Mouse (Mus musculus) midbrain, embryonic 12.5 days (tissue): Measurements from ENCODE around the gene Lrg1. TPM values are rescaled to one million over a fixed set of nuclear protein-coding genes. Genes with fewer than 3 reads are reported as not detected.

ENCODE experiments used
- ATAC-seq: fragments of 200-750 bp; cut with Nextera tagmentation; 2 replicates; pipeline ENCODE4 v1.8.0; 2017; ENCODE audit warnings: low read depth, moderate TSS enrichment, moderate library complexity; ENCODE audit not compliant: low FRiP score
- H3K27ac ChIP-seq: fragments of 300-500 bp; sonication (generic); replicated peaks from 2 replicates; pipeline ENCODE4 v1.5.1; 2016; ENCODE audit warnings: mild to moderate bottlenecking
- H3K27me3 ChIP-seq: fragments of 300-500 bp; sonication (generic); 2 replicates; pipeline ENCODE4 v1.6.1; 2016; ENCODE audit warnings: mild to moderate bottlenecking
- H3K36me3 ChIP-seq: fragments of 300-500 bp; sonication (generic); 2 replicates; pipeline ENCODE4 v1.6.1; 2016
- H3K4me1 ChIP-seq: fragments of 300-500 bp; sonication (generic); 2 replicates; pipeline ENCODE4 v1.6.1; 2016
- H3K4me2 ChIP-seq: fragments of 300-500 bp; sonication (generic); replicated peaks from 2 replicates; pipeline ENCODE4 v1.6.1; 2016; ENCODE audit warnings: mild to moderate bottlenecking, moderate library complexity
- H3K4me3 ChIP-seq: fragments of 300-500 bp; sonication (generic); 2 replicates; pipeline ENCODE4 v1.5.1; 2016; ENCODE audit warnings: mild to moderate bottlenecking
- H3K9ac ChIP-seq: fragments of 300-500 bp; sonication (generic); replicated peaks from 2 replicates; pipeline ENCODE4 v1.6.1; 2016; ENCODE audit warnings: mild to moderate bottlenecking, moderate library complexity
- H3K9me3 ChIP-seq: fragments of 300-500 bp; sonication (generic); 2 replicates; pipeline ENCODE4 v1.6.1; 2016; ENCODE audit warnings: mild to moderate bottlenecking
- WGBS: fragments of 180-500 bp; shearing (Covaris S2); methylation state at CpG from one replicate; pipeline ENCODE4 v1.1.7; 2016; 5-methylcytosine and 5-hydroxymethylcytosine counted together
- polyA plus RNA-seq: library from polyadenylated mRNA; unstranded; fragments of >200 nt; fragmentation: Nextera tagmentation; extraction: Ambion mirVana; gene quantifications from 2 replicates; pipeline ENCODE4 v1.2.1, GENCODE M21; 2016

The Lrg1 gene
- polyA plus RNA-seq, 1 experiment from 2014 or later: 0.29 TPM

- Histone ChIP-seq H3K4me1 (peaks cover 23% of the 10 kb centered on the region), H3K4me2 (peak overlapping the region; percentile 43), H3K9ac (0 out of 2 replicates have a peak overlapping the region, but pooled peaks have one; percentile 21), H3K9me3 (no peaks in the 10 kb centered on the region), H3K4me3 (no peak overlapping the region), H3K36me3 (peaks cover 22% of the 10 kb centered on the region; the same call in 1 of the 2 replicates), H3K27ac (no peak overlapping the region), H3K27me3 (peaks cover 35% of the 10 kb centered on the region)
- peak; percentile 32; the same call in 1 of the 2 replicates for ATAC-seq
- 21% methylated on average over 20 of the region's 21 CpGs for WGBS
Measured at GRCm38 (mm10) chr17:56133457-56134363, 11.9 kb upstream of the Lrg1 start.

- no peak overlapping the region for H3K9ac ChIP-seq
- ATAC-seq: 0 out of 2 replicates have a peak, but pooled peaks have one; percentile 8
- H3K27me3 ChIP-seq: peaks cover 27% of the 10 kb centered on the region
- WGBS: 5% methylated on average over 14 of the region's 14 CpGs
- no peaks in the 10 kb centered on the region for H3K9me3 ChIP-seq
- peaks cover 30% of the 10 kb centered on the region for H3K36me3 ChIP-seq
- H3K27ac ChIP-seq: no peak overlapping the region
- no peak overlapping the region for H3K4me3 ChIP-seq
- H3K4me2 ChIP-seq: no peak overlapping the region
- H3K4me1 ChIP-seq: peaks cover 12% of the 10 kb centered on the region
Measured at GRCm38 (mm10) chr17:56132661-56133060, 10.9 kb upstream of the Lrg1 start.

DNA sequence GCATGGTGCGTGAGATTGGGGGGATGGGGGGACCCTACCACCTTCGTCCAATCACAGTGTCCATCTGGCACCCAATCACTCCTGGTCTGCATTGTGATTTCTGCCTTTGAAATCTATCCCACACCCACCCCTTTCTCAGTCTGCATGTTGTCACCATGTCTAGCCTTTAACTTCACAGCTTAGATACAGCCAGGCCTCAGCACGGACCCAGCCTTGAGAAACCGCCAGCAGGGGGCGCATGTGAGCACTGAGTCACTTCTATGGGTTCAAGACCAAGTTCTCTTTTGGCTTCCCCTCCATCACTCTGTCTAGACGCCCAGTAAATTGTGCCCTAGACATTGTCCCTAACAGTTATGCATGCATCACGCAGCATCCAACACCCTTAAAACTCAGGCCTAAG lies 10.0 kb upstream of the Lrg1 start:
- WGBS: 41% methylated on average over 7 of the region's 7 CpGs
- no peak overlapping the region for H3K27ac ChIP-seq
- H3K4me3 ChIP-seq: no peak overlapping the region
- H3K4me1 ChIP-seq: peaks cover 11% of the 10 kb centered on the region
- no peak overlapping the region for H3K4me2 ChIP-seq
- peaks cover 21% of the 10 kb centered on the region for H3K27me3 ChIP-seq
- peaks cover 34% of the 10 kb centered on the region for H3K36me3 ChIP-seq
- no peak for ATAC-seq
- H3K9ac ChIP-seq: no peak overlapping the region
- no peaks in the 10 kb centered on the region for H3K9me3 ChIP-seq

GRCm38 (mm10) chr17:56131136-56131535 lies 9.3 kb upstream of the Lrg1 start:
- no peak for ATAC-seq
- Histone ChIP-seq H3K27me3 (peaks cover 20% of the 10 kb centered on the region), H3K4me1 (peaks cover 11% of the 10 kb centered on the region), H3K4me2 (no peak overlapping the region), H3K9me3 (no peaks in the 10 kb centered on the region), H3K4me3 (no peak overlapping the region), H3K27ac (no peak overlapping the region), H3K36me3 (peaks cover 34% of the 10 kb centered on the region), H3K9ac (no peak overlapping the region)
- 94% methylated on average over 10 of the region's 10 CpGs for WGBS

- Histone ChIP-seq H3K9me3 (peaks cover under 1% of the 10 kb centered on the region; the same call in 1 of the 2 replicates), H3K27ac (no peak overlapping the region), H3K27me3 (peaks cover 30% of the 10 kb centered on the region), H3K4me2 (no peak overlapping the region), H3K4me3 (no peak overlapping the region), H3K9ac (no peak overlapping the region), H3K36me3 (peaks cover 41% of the 10 kb centered on the region), H3K4me1 (peaks cover 8% of the 10 kb centered on the region; the same call in 1 of the 2 replicates)
- ATAC-seq: no peak
- WGBS: 87% methylated on average over 15 of the region's 15 CpGs
Measured at GRCm38 (mm10) chr17:56128246-56128645, 6.4 kb upstream of the Lrg1 start.

- ATAC-seq: no peak
- no peak overlapping the region for H3K27ac ChIP-seq
- H3K4me1 ChIP-seq: peaks cover 8% of the 10 kb centered on the region; the same call in 1 of the 2 replicates
- H3K9me3 ChIP-seq: peaks cover 15% of the 10 kb centered on the region
- H3K27me3 ChIP-seq: peaks cover 50% of the 10 kb centered on the region
- no peak overlapping the region for H3K4me2 ChIP-seq
- peaks cover 39% of the 10 kb centered on the region for H3K36me3 ChIP-seq
- no peak overlapping the region for H3K9ac ChIP-seq
- 80% methylated on average over 11 of the region's 11 CpGs for WGBS
- no peak overlapping the region for H3K4me3 ChIP-seq
Measured at GRCm38 (mm10) chr17:56126175-56126574, 4.4 kb upstream of the Lrg1 start.

- Histone ChIP-seq H3K27me3 (peaks cover 60% of the 10 kb centered on the region), H3K27ac (no peak overlapping the region), H3K9ac (no peak overlapping the region), H3K4me3 (no peak overlapping the region), H3K9me3 (peaks cover 15% of the 10 kb centered on the region), H3K4me1 (peaks cover 8% of the 10 kb centered on the region; the same call in 1 of the 2 replicates), H3K36me3 (peaks cover 30% of the 10 kb centered on the region), H3K4me2 (no peak overlapping the region)
- WGBS: 79% methylated on average over 4 of the region's 4 CpGs
- no peak for ATAC-seq
Measured at GRCm38 (mm10) chr17:56125276-56125630, 3.5 kb upstream of the Lrg1 start.

DNA sequence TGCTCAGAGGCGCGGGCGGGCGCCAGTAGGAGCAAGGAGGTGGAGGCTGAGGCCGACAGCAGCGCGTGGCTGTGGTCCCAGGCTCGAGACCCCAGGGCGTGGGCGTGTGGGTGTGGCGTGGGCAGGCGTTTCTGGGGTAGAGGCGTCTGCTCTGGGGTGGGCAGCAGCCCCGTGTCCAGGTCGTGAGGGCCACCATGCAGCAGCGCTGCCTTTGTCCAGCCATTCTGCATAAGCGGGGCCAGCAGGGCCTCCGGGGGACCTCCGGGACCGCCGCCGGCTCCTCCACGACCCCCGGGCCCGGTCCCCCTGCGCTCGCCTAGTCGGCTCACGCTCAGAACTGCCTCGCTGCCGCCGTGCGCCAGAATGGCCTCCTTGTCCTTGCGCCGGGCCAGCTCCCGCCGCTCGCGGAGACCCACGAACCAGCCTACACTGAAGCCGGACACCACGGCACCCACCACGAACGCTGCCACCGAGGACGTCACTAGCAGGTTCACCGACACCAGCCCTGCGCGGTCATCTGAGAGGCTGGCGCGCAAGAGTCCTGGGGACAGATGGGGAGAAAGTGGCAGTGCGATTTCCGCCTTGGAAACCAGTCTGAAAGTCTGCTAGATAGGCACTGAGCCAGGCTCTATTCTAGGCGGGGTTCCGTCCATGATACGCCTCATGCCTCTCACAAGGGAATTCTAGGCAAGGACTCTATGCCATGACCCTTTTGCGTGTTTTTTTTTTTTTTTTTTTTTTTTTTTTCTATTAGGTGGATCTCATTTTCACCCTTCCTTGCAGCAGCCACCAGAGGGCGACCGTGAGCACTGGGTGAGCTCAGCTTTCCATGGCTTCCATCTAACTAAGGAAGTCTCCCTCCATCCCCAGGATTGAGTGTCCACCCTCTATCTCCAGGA lies 2.8 kb upstream of the Lrg1 start:
- 0 out of 2 replicates have a peak overlapping the region, but pooled peaks have one; percentile 41 for H3K9ac ChIP-seq
- peak; percentile 35 for ATAC-seq
- 8% methylated on average over 46 of the region's 59 CpGs for WGBS
- H3K27me3 ChIP-seq: peaks cover 66% of the 10 kb centered on the region
- peak overlapping the region; percentile 54 for H3K4me2 ChIP-seq
- no peak overlapping the region for H3K27ac ChIP-seq
- H3K4me1 ChIP-seq: peaks cover 8% of the 10 kb centered on the region; the same call in 1 of the 2 replicates
- H3K4me3 ChIP-seq: peak overlapping the region; percentile 35
- peaks cover 25% of the 10 kb centered on the region for H3K36me3 ChIP-seq
- peaks cover 15% of the 10 kb centered on the region for H3K9me3 ChIP-seq

- H3K9ac ChIP-seq: 0 out of 2 replicates have a peak overlapping the region, but pooled peaks have one; percentile 41
- no peak overlapping the region for H3K27ac ChIP-seq
- peaks cover 15% of the 10 kb centered on the region for H3K9me3 ChIP-seq
- H3K36me3 ChIP-seq: peaks cover 19% of the 10 kb centered on the region
- peaks cover 74% of the 10 kb centered on the region for H3K27me3 ChIP-seq
- ATAC-seq: no peak
- H3K4me2 ChIP-seq: peak overlapping the region; percentile 54
- peaks cover 8% of the 10 kb centered on the region; the same call in 1 of the 2 replicates for H3K4me1 ChIP-seq
- 48% methylated on average over 59 of the region's 59 CpGs for WGBS
- peak overlapping the region; percentile 35 for H3K4me3 ChIP-seq
Measured at GRCm38 (mm10) chr17:56123681-56124340, 2.0 kb upstream of the Lrg1 start.

- peaks cover 8% of the 10 kb centered on the region; the same call in 1 of the 2 replicates for H3K4me1 ChIP-seq
- no peak for ATAC-seq
- peaks cover 16% of the 10 kb centered on the region for H3K36me3 ChIP-seq
- 90% methylated on average over 11 of the region's 12 CpGs for WGBS
- peaks cover 15% of the 10 kb centered on the region for H3K9me3 ChIP-seq
- H3K9ac ChIP-seq: no peak overlapping the region
- H3K4me3 ChIP-seq: no peak overlapping the region
- H3K27me3 ChIP-seq: peaks cover 80% of the 10 kb centered on the region
- H3K4me2 ChIP-seq: no peak overlapping the region
- no peak overlapping the region for H3K27ac ChIP-seq
Measured at GRCm38 (mm10) chr17:56123161-56123560, 1.4 kb upstream of the Lrg1 start.
